ENCODE assay signal across 9 mouse cellular contexts in genomic region chr1:143644221-143644620, GRCm38 (mm10). TPM values are rescaled to one million over a fixed set of nuclear protein-coding genes. Genes with fewer than 3 reads are reported as not detected.
DNase-seq lines count a peak whose midpoint lies in the region; ATAC-seq and TF ChIP-seq lines count a peak whose summit lies in the region.
"Had no signal": no experiment of that assay in that cellular context is flagged by ENCODE, and none has a peak within 500 bp of the region (broad histone marks: within the 10 kb centered on the region; RNA-seq: fewer than 3 reads in every experiment).

No protein-coding gene starts in this region.

- no peaks in the 10 kb centered on the region for H3K9me3 ChIP-seq in embryonic facial prominence, embryonic 14.5 days (ENCODE audit: control insufficient read depth, low read length)
- H3K9me3 ChIP-seq: neural tube, embryonic 12.5 days had no signal

- H3K36me3 ChIP-seq in embryonic facial prominence, embryonic 14.5 days (ENCODE audit: control insufficient read depth, insufficient read depth, low read length) = 0 out of 2 replicates have a peak, but pooled peaks cover 3% of the 10 kb centered on the region
- H3K36me3 ChIP-seq: neural tube, embryonic 12.5 days had no signal

- intact Hi-C loops in left cerebral cortex, postnatal 25 days (cut with DNase I) = loop anchor here (5.0 kb wide), 2 partner anchors 442 to 672 kb away; no protein-coding TSS in a partner anchor

- in situ Hi-C loops in Patski (cut with MboI; ENCODE audit: low pct_unique_long_range_greater_than_20kb) = loop anchor here (10.0 kb wide), 1 partner anchor 1679 kb away; no protein-coding TSS in a partner anchor

- peak; percentile 29 to 64 for DNase-seq in left cerebral cortex, postnatal 25 days (ENCODE audit: low spot score in 2 of 2)
- DNase-seq in left cerebral cortex, adult 8-10 months (ENCODE audit: low spot score in 2 of 2) = no peak
- DNase-seq in Patski (ENCODE audit: low read depth, low spot score) = peak; percentile 17
- peak; percentile 75 for DNase-seq in embryonic facial prominence, embryonic 14.5 days (ENCODE audit: low spot score)
- DNase-seq in lung, postnatal 36 days = peak; percentile 16
- no peak for DNase-seq in right cerebral cortex, postnatal 14 days
- no peak for DNase-seq in layer of hippocampus, adult 9-10 months (ENCODE audit: low spot score)
- DNase-seq in layer of hippocampus, adult 9-11 months = no peak

- ATAC-seq in Patski = peak; percentile 78
- no peak for ATAC-seq in embryonic facial prominence, embryonic 14.5 days (ENCODE audit: low read depth)

- H3K4me3 ChIP-seq in embryonic facial prominence, embryonic 14.5 days (ENCODE audit: low read depth, low read length) = no peak overlapping the region
- H3K4me3 ChIP-seq: neural tube, embryonic 12.5 days had no signal

- 94% methylated on average over 2 of the region's 2 CpGs for WGBS in embryonic facial prominence, embryonic 14.5 days

- H3K9ac ChIP-seq in embryonic facial prominence, embryonic 14.5 days (ENCODE audit: low read depth, low read length) = no peak overlapping the region
- H3K9ac ChIP-seq: neural tube, embryonic 12.5 days had no signal

- no peak overlapping the region for H3K27ac ChIP-seq in embryonic facial prominence, embryonic 14.5 days (replicated peaks; ENCODE audit: low read depth, low read length)
- H3K27ac ChIP-seq: neural tube, embryonic 12.5 days had no signal

- H3K27me3 ChIP-seq in Patski = no peaks in the 10 kb centered on the region
- H3K27me3 ChIP-seq in embryonic facial prominence, embryonic 14.5 days (replicated peaks; ENCODE audit: control insufficient read depth, insufficient read depth, low read length) = no peaks in the 10 kb centered on the region
- H3K27me3 ChIP-seq: neural tube, embryonic 12.5 days had no signal

- CTCF ChIA-PET in Patski (lab: Charles Lee) = interaction anchor here (0.9 to 1.4 kb wide), 4 partner anchors 9 to 13 kb away, joined by 3 to 6 read pairs (median 4); no protein-coding TSS in a partner anchor

- H3K4me2 ChIP-seq in embryonic facial prominence, embryonic 14.5 days (ENCODE audit: low read depth, low read length) = no peak overlapping the region
- H3K4me2 ChIP-seq: neural tube, embryonic 12.5 days had no signal

- H3K4me1 ChIP-seq in embryonic facial prominence, embryonic 14.5 days (ENCODE audit: control insufficient read depth, insufficient read depth, low read length) = no peaks in the 10 kb centered on the region; the same call in 1 of the 2 replicates
- H3K4me1 ChIP-seq: neural tube, embryonic 12.5 days had no signal

- TF ChIP-seq CTCF in Patski (IDR thresholded peaks at IDR 0.05) = peak; percentile 57

- POLR2A ChIA-PET in Patski (lab: Charles Lee) = no interaction called here

RNA-seq across cellular contexts. Expression of gene B3galt2, which starts 3.8 kb away (rescaled TPM):
- 10 to 100 TPM; 16.9 to 23.1 TPM for total RNA-seq in left cerebral cortex, postnatal 25 days (2021)
- 10 to 100 TPM; 15.1 to 19.3 (median 17.1) TPM for total RNA-seq in left cerebral cortex, adult 8-10 months (2022)
- polyA plus RNA-seq in Patski (2021) = not detected
- polyA plus RNA-seq in embryonic facial prominence, embryonic 14.5 days (2014; fragmentation: Nextera tagmentation; extraction: Ambion mirVana) = 2.2 and 2.3 TPM in 2 replicates

RNA-seq across cellular contexts. Expression of gene Cdc73, which starts 58.5 kb away (rescaled TPM):
- total RNA-seq in left cerebral cortex, postnatal 25 days (2021) = 10 to 100 TPM; 61.6 to 62.3 TPM
- 10 to 100 TPM; 63.6 to 78.8 (median 68.0) TPM for total RNA-seq in left cerebral cortex, adult 8-10 months (2022)
- polyA plus RNA-seq in Patski (2021) = 56.4 TPM
- 23.7 and 25.7 TPM in 2 replicates for polyA plus RNA-seq in embryonic facial prominence, embryonic 14.5 days (2014; fragmentation: Nextera tagmentation; extraction: Ambion mirVana)

Comparison
In these comparisons a context has a peak if more than half of its experiments do, and no peak if none do; other contexts are left out.
1. DNase-seq: peak in left cerebral cortex, postnatal 25 days (2 of 2), Patski (single experiment), embryonic facial prominence, embryonic 14.5 days (single experiment) and lung, postnatal 36 days (single experiment); none in left cerebral cortex, adult 8-10 months (0 of 2), right cerebral cortex, postnatal 14 days (single experiment), layer of hippocampus, adult 9-10 months (single experiment) and layer of hippocampus, adult 9-11 months (single experiment).